Mouse (Mus musculus): ENCODE measurements at regions not wholly inside any gene's neighbourhood (a gene's known extent, or its start where the extent isn't known, plus 50 kb on each side); places are given as distances from the start of the nearest gene placed in this dataset.
A peak's percentile ranks its signal among the peaks of the same experiment; 100 is the strongest.

- H3K4me1 ChIP-seq = no peaks in the 10 kb centered on the region
- no peaks in the 10 kb centered on the region for H3K36me3 ChIP-seq
- no peak overlapping the region for H3K9ac ChIP-seq
Measured at GRCm38 (mm10) chr15:64564703-64565102, 252.8 kb upstream of the Gm21798 start.

DNA sequence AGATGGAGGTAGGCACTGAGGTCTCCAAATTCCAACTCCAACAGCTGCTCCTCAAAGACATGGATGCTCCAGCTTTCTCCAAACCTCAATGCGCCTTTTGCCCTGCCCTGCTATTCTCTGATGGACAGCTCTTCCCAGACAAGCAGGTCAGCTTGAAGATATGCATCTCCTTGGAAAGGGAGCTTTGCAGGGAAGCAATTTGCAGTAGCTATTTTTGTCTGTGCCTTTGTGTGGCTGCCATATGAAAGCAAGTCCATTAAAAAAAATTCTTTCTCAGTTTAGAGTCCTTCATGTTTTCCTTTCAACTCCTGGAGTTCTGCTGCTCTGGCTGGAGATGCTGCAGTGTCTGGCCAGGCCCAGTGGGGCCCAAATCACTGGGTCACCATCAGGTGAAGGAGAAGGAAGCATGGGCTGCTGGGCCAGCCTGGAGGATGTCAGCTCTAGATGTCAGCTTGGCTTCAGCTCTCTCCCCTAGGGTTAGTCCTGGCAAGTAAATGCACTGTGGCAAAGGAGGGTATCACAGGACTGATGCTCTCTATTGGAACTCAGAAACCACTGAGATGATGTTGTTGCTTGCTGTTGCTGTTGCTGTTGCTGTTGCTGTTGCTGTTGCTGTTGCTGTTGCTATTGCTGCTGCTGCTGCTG lies 240.5 kb upstream of the Gm21798 start:
- WGBS = 91% methylated on average over 1 of the region's 1 CpGs
- Histone ChIP-seq H3K9me3 (replicated peaks) (no peaks in the 10 kb centered on the region), H3K9ac (no peak overlapping the region), H3K4me3 (replicated peaks) (no peak overlapping the region), H3K4me2 (replicated peaks) (no peak overlapping the region), H3K27ac (replicated peaks) (0 out of 2 replicates have a peak overlapping the region, but pooled peaks have one; percentile 5), H3K36me3 (no peaks in the 10 kb centered on the region), H3K27me3 (no peaks in the 10 kb centered on the region), H3K4me1 (peaks cover 7% of the 10 kb centered on the region; the same call in 1 of the 2 replicates)
- no peak for ATAC-seq (ENCODE audit: insufficient number of reproducible peaks, low FRiP score, low TSS enrichment, low read depth)

More at GRCm38 (mm10) chr15:64564703-64565102, 252.8 kb upstream of the Gm21798 start:
- WGBS = 79% methylated on average over 3 of the region's 3 CpGs
- no peak for ATAC-seq (ENCODE audit: insufficient number of reproducible peaks, low FRiP score, low TSS enrichment, low read depth)
- Histone ChIP-seq H3K4me2 (replicated peaks) (no peak overlapping the region), H3K27ac (replicated peaks) (no peak overlapping the region), H3K27me3 (no peaks in the 10 kb centered on the region), H3K4me3 (replicated peaks) (no peak overlapping the region), H3K9me3 (replicated peaks) (no peaks in the 10 kb centered on the region)

- peaks cover 7% of the 10 kb centered on the region; the same call in 1 of the 2 replicates for H3K4me1 ChIP-seq
- H3K4me3 ChIP-seq (replicated peaks) = no peak overlapping the region
- no peaks in the 10 kb centered on the region for H3K27me3 ChIP-seq
- H3K27ac ChIP-seq (replicated peaks) = 0 out of 2 replicates have a peak overlapping the region, but pooled peaks have one; percentile 28
- H3K9me3 ChIP-seq (replicated peaks) = no peaks in the 10 kb centered on the region
- ATAC-seq (ENCODE audit: insufficient number of reproducible peaks, low FRiP score, low TSS enrichment, low read depth) = peak; percentile 73
- H3K4me2 ChIP-seq (replicated peaks) = no peak overlapping the region
- no peaks in the 10 kb centered on the region for H3K36me3 ChIP-seq
- 21% methylated on average over 4 of the region's 4 CpGs for WGBS
- no peak overlapping the region for H3K9ac ChIP-seq
Measured at GRCm38 (mm10) chr15:64578991-64579390, 238.5 kb upstream of the Gm21798 start.

DNA sequence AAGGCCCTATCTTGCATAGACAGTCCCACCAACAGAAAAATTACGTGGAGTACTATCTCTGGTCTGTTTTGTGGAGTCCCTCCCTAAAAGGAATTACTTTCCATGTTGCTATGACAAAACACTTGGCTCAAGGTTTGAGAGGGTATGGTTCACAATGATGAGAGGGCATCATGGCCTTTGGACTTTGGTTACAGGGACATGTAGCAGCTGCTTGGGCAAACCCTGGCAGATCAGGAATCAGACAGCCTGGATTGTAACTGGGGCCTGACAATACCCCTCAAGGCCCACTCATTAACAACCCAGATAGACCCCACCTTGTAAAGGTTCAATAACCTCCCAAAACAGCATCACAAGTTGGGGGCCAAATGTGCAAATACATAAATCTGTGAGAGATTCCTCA lies 237.0 kb upstream of the Gm21798 start:
- Histone ChIP-seq H3K9ac (no peak overlapping the region), H3K27me3 (no peaks in the 10 kb centered on the region), H3K9me3 (replicated peaks) (no peaks in the 10 kb centered on the region), H3K4me1 (peaks cover 7% of the 10 kb centered on the region; the same call in 1 of the 2 replicates), H3K27ac (replicated peaks) (no peak overlapping the region), H3K36me3 (no peaks in the 10 kb centered on the region), H3K4me3 (replicated peaks) (no peak overlapping the region), H3K4me2 (replicated peaks) (no peak overlapping the region)
- no peak for ATAC-seq (ENCODE audit: insufficient number of reproducible peaks, low FRiP score, low TSS enrichment, low read depth)
- WGBS = 89% methylated on average over 1 of the region's 1 CpGs

GRCm38 (mm10) chr15:64581046-64581445 lies 236.4 kb upstream of the Gm21798 start:
- Histone ChIP-seq H3K9ac (no peak overlapping the region), H3K9me3 (replicated peaks) (no peaks in the 10 kb centered on the region), H3K27ac (replicated peaks) (no peak overlapping the region), H3K36me3 (no peaks in the 10 kb centered on the region), H3K27me3 (no peaks in the 10 kb centered on the region), H3K4me3 (replicated peaks) (no peak overlapping the region), H3K4me2 (replicated peaks) (no peak overlapping the region), H3K4me1 (peaks cover 7% of the 10 kb centered on the region; the same call in 1 of the 2 replicates)
- no peak for ATAC-seq (ENCODE audit: insufficient number of reproducible peaks, low FRiP score, low TSS enrichment, low read depth)
- WGBS = 77% methylated on average over 5 of the region's 5 CpGs

GRCm38 (mm10) chr15:64584129-64584528 lies 233.4 kb upstream of the Gm21798 start:
- Histone ChIP-seq H3K27me3 (no peaks in the 10 kb centered on the region), H3K4me1 (peaks cover 4% of the 10 kb centered on the region; the same call in 1 of the 2 replicates), H3K27ac (replicated peaks) (no peak overlapping the region), H3K4me3 (replicated peaks) (no peak overlapping the region), H3K4me2 (replicated peaks) (no peak overlapping the region), H3K9me3 (replicated peaks) (no peaks in the 10 kb centered on the region), H3K36me3 (no peaks in the 10 kb centered on the region), H3K9ac (no peak overlapping the region)
- WGBS = 94% methylated on average over 6 of the region's 6 CpGs
- no peak for ATAC-seq (ENCODE audit: insufficient number of reproducible peaks, low FRiP score, low TSS enrichment, low read depth)

DNA sequence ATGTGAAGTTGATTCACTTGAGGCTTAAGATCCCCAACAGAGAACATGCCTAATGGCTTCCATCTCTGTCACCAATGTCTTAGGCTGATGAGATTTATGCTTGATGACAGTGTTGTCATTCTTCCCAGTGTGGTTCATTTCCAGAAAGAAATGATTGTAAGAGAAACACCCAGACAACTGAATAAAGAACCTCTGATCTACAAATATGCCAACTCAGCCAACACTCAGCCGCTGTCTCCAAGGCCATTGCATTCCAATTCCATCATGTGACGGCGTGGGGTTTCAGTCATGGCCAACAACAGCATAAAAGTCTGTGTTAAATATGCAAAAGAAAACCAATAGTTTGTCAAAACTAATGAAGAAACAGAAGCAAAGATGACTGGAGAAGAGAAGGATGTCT lies 230.7 kb upstream of the Gm21798 start:
- Histone ChIP-seq H3K4me3 (replicated peaks) (no peak overlapping the region), H3K4me1 (no peaks in the 10 kb centered on the region), H3K9ac (no peak overlapping the region), H3K27ac (replicated peaks) (no peak overlapping the region), H3K4me2 (replicated peaks) (no peak overlapping the region), H3K9me3 (replicated peaks) (no peaks in the 10 kb centered on the region), H3K27me3 (no peaks in the 10 kb centered on the region), H3K36me3 (no peaks in the 10 kb centered on the region)
- ATAC-seq (ENCODE audit: insufficient number of reproducible peaks, low FRiP score, low TSS enrichment, low read depth) = no peak
- 82% methylated on average over 3 of the region's 3 CpGs for WGBS

- no peak for ATAC-seq (ENCODE audit: insufficient number of reproducible peaks, low FRiP score, low TSS enrichment, low read depth)
- Histone ChIP-seq H3K27ac (replicated peaks) (no peak overlapping the region), H3K4me1 (no peaks in the 10 kb centered on the region), H3K27me3 (no peaks in the 10 kb centered on the region), H3K36me3 (no peaks in the 10 kb centered on the region), H3K9ac (no peak overlapping the region), H3K9me3 (replicated peaks) (no peaks in the 10 kb centered on the region), H3K4me3 (replicated peaks) (no peak overlapping the region), H3K4me2 (replicated peaks) (no peak overlapping the region)
- WGBS = 62% methylated on average over 1 of the region's 1 CpGs
Measured at GRCm38 (mm10) chr15:64590092-64590881, 227.2 kb upstream of the Gm21798 start.

DNA sequence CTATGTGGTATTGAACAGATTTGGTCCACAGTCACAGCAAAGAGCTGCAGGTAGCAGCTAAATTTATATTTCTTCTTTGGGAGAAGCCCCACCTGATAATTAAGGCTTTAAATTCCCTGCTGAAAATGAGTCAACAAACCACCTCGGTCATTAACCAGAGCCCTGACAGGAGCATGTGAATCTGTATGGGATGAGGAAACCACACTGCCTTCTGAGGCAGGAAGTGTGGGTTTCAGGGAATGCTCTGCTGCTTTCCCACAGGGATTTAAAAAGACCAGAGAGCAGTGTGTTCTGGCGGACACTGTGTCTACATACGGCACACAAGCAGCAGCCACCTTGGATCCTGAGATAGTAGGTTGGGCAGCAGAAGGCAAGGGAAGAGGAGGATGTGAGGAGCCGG lies 204.0 kb upstream of the Gm21798 start:
- H3K9me3 ChIP-seq (replicated peaks) = no peaks in the 10 kb centered on the region
- no peaks in the 10 kb centered on the region for H3K27me3 ChIP-seq
- ATAC-seq (ENCODE audit: insufficient number of reproducible peaks, low FRiP score, low TSS enrichment, low read depth) = peak; percentile 81; the same call in 1 of the 2 replicates
- H3K27ac ChIP-seq (replicated peaks) = peak overlapping the region; percentile 58
- no peaks in the 10 kb centered on the region for H3K36me3 ChIP-seq
- no peak overlapping the region for H3K4me3 ChIP-seq (replicated peaks)
- H3K9ac ChIP-seq = no peak overlapping the region
- H3K4me2 ChIP-seq (replicated peaks) = peak overlapping the region; percentile 2; the same call in 1 of the 2 replicates
- WGBS = 22% methylated on average over 4 of the region's 4 CpGs
- H3K4me1 ChIP-seq = 0 out of 2 replicates have a peak, but pooled peaks cover 7% of the 10 kb centered on the region

- no peaks in the 10 kb centered on the region for H3K9me3 ChIP-seq (replicated peaks)
- no peak for ATAC-seq (ENCODE audit: insufficient number of reproducible peaks, low FRiP score, low TSS enrichment, low read depth)
- H3K36me3 ChIP-seq = no peaks in the 10 kb centered on the region
- H3K4me3 ChIP-seq (replicated peaks) = no peak overlapping the region
- no peak overlapping the region for H3K4me2 ChIP-seq (replicated peaks)
- WGBS = 67% methylated on average over 3 of the region's 3 CpGs
- 0 out of 2 replicates have a peak, but pooled peaks cover 7% of the 10 kb centered on the region for H3K4me1 ChIP-seq
- no peak overlapping the region for H3K9ac ChIP-seq
- no peaks in the 10 kb centered on the region for H3K27me3 ChIP-seq
- H3K27ac ChIP-seq (replicated peaks) = no peak overlapping the region
Measured at GRCm38 (mm10) chr15:64618471-64618870, 199.0 kb upstream of the Gm21798 start.

GRCm38 (mm10) chr15:64621876-64622275 lies 195.6 kb upstream of the Gm21798 start:
- 0 out of 2 replicates have a peak, but pooled peaks have one; percentile 8 for ATAC-seq (ENCODE audit: insufficient number of reproducible peaks, low FRiP score, low TSS enrichment, low read depth)
- no peaks in the 10 kb centered on the region for H3K4me1 ChIP-seq
- WGBS = 77% methylated on average over 3 of the region's 3 CpGs
- H3K4me2 ChIP-seq (replicated peaks) = no peak overlapping the region
- no peaks in the 10 kb centered on the region for H3K36me3 ChIP-seq
- no peak overlapping the region for H3K4me3 ChIP-seq (replicated peaks)
- H3K9ac ChIP-seq = no peak overlapping the region
- H3K27me3 ChIP-seq = no peaks in the 10 kb centered on the region
- no peak overlapping the region for H3K27ac ChIP-seq (replicated peaks)
- no peaks in the 10 kb centered on the region for H3K9me3 ChIP-seq (replicated peaks)
